Mouse (Mus musculus): ENCODE data around the gene Vmn1r47.
"Not testable (repeated sequence)": the region's sequence is repeated elsewhere in the genome, so short reads cannot be mapped to it uniquely, and the experiment has no call there.

Vmn1r47 gene

DNA sequence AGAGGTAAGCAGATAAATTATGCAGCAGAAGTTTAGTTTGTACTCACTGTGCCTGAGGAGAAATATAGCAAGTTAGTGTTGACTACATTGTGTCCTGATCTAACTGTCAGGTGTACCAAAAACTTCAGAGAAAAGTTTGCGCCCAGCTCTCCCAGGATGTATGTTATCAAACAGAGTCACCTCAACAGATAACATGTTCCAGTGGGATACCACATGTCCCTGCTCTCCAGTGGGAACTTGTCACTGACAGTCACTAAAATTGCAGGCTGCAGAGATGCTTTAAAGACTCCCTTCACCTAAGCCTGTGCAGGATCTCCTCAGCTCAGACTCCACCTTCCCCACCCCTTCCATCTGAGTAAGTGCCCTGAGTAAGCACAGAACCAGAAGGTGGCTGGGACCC lies at the start of gene Vmn1r47:
Vmn1r47 (plus strand) TSS at position 301 of the 400 bp plus-strand sequence.
- not testable (repeated sequence) for DNase-seq (ENCODE audit: low spot score in 2 of 2)

DNA sequence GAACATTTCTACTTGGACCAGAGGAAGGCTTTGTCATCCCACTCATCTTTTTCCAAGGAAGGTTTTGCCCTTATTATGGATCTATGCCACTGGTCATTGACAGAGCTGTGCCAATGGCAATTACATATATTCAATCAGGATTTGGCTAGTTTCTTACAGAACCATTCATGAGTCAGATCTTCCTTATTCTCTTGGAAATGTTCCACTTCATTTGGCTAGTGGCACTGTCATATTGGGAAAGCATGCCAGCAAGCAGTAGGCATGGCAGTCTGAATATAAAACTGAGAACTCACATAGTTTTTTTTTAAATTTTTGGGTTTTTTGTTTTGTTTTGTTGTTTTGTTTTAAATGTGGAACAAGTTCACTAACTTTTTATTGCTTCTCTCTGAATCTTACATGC lies 49.6 kb upstream of the Vmn1r47 start:
- no peak for DNase-seq (ENCODE audit: low spot score in 2 of 2)

DNA sequence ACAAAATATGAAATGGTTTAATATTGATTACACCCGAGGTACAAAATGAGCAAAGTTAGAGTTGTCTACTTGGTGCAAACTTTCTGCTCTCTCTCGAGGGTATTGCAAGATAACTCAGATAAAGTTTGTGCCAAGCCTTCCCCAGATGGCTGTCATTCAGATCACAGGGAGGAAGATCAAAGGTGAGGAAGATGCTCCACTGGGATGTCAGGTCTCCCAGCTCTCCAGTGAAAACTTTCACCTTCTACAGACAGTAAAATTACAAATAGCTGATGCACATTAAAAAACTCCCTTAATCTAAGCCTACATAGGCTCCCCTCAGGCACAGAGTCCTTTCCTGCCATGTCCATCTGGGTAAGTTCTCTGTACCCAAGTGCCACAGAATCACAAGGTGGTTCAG lies 46.9 kb upstream of the Vmn1r47 start, which contains the start of gene Vmn1r46:
Vmn1r46 (plus strand) TSS at position 301 of the 400 bp plus-strand sequence.
- no peak for DNase-seq (ENCODE audit: low spot score in 2 of 2)

DNA sequence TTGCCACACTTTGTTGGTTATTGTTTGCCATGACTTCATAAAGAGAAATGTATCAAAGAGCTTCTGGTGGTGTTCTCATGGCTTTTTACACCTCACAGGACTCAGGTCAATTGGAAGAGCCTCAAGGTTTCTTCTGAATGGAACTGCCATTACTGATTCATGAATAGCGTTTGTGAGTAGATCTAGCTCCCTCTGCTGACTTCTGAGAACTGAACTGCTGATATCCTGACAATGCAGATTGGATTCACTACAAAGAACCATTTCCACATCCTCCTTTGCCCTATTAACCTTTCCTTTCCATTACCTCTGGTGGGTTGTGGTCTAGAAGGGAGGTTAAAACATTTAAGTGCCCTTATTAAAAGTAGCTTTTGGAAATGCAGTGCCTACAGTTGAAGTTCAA lies 30.0 kb upstream of the Vmn1r47 start:
- DNase-seq (ENCODE audit: low spot score in 2 of 2): no peak

DNA sequence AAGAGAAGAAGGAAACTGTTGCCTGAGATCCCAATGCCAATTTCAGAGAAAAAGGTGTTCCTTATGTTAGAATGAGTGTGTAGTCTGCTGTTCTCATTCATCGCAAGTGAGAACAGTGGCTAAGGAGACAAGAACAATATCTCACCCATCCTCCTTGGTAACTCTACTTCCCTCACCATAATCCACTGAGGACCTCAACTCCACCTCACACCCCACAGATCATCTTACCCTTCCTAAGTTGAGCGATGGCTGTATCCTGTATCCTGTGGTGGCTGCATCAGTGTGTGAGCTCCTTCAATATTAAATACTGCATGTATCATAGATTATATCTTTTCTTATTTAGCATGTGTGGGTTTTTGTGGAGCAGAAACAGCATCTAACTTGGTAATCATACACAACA lies 20.8 kb downstream of the Vmn1r47 start, which contains the start of gene Vmn1r48:
Vmn1r48 (minus strand) TSS at position 101 of the 400 bp plus-strand sequence.
- not testable (repeated sequence) for DNase-seq (ENCODE audit: low spot score in 2 of 2)
